Mouse (Mus musculus) heart, embryonic 13.5 days (tissue): ENCODE results near the gene Bhlha9. TPM values are rescaled to one million over a fixed set of nuclear protein-coding genes. Genes with fewer than 3 reads are reported as not detected.
"Not testable (repeated sequence)": the region's sequence is repeated elsewhere in the genome, so short reads cannot be mapped to it uniquely, and the experiment has no call there.

ENCODE experiments used
- ATAC-seq: fragments of 200-750 bp; cut with Nextera tagmentation; 2 replicates; pipeline ENCODE4 v1.8.0; 2017; ENCODE audit warnings: moderate TSS enrichment; ENCODE audit not compliant: insufficient number of reproducible peaks, low FRiP score, low TSS enrichment; ENCODE audit errors: extremely low read depth
- H3K27ac ChIP-seq: fragments of 300-500 bp; sonication (generic); replicated peaks from 2 replicates; pipeline ENCODE4 v1.5.1; 2015; ENCODE audit warnings: moderate library complexity, mild to moderate bottlenecking, inconsistent platforms
- H3K27me3 ChIP-seq: fragments of 300-500 bp; sonication (generic); replicated peaks from 2 replicates; pipeline ENCODE4 v1.6.1; 2015; ENCODE audit warnings: mild to moderate bottlenecking, inconsistent platforms
- H3K36me3 ChIP-seq: fragments of 300-500 bp; sonication (generic); 2 replicates; pipeline ENCODE4 v1.6.1; 2015; ENCODE audit warnings: mild to moderate bottlenecking, inconsistent platforms
- H3K4me1 ChIP-seq: fragments of 300-500 bp; sonication (generic); 2 replicates; pipeline ENCODE4 v1.6.1; 2015; ENCODE audit warnings: inconsistent platforms
- H3K4me2 ChIP-seq: fragments of 300-500 bp; sonication (generic); 2 replicates; pipeline ENCODE4 v1.6.1; 2015; ENCODE audit warnings: inconsistent platforms, mild to moderate bottlenecking, moderate library complexity
- H3K4me3 ChIP-seq: fragments of 300-500 bp; sonication (generic); 2 replicates; pipeline ENCODE4 v1.5.1; 2015; ENCODE audit warnings: moderate library complexity, mild to moderate bottlenecking, inconsistent platforms
- H3K9ac ChIP-seq: fragments of 300-500 bp; sonication (generic); 2 replicates; pipeline ENCODE4 v1.6.1; 2015; ENCODE audit warnings: inconsistent platforms, mild to moderate bottlenecking, moderate library complexity
- H3K9me3 ChIP-seq: fragments of 300-500 bp; sonication (generic); 2 replicates; pipeline ENCODE4 v1.6.1; 2016; ENCODE audit warnings: inconsistent platforms
- WGBS: fragments of 180-500 bp; shearing (Covaris S2); methylation state at CpG from one replicate; pipeline ENCODE4 v1.1.7; 2015; ENCODE audit warnings: mixed read lengths; 5-methylcytosine and 5-hydroxymethylcytosine counted together
- polyA plus RNA-seq: library from polyadenylated mRNA; unstranded; fragments of >200 nt; fragmentation: Nextera tagmentation; extraction: Ambion mirVana; gene quantifications from 2 replicates; pipeline ENCODE4 v1.2.1, GENCODE M21; 2015

Gene Bhlha9
- polyA plus RNA-seq, 1 experiment from 2014 or later, result 0.28 TPM

- peak overlapping the region; percentile 50 for H3K4me3 ChIP-seq
- H3K4me1 ChIP-seq, result peaks cover 8% of the 10 kb centered on the region
- H3K27me3 ChIP-seq, result peaks cover 84% of the 10 kb centered on the region
- H3K36me3 ChIP-seq, result no peaks in the 10 kb centered on the region
- peak overlapping the region; percentile 72 for H3K4me2 ChIP-seq
- no peak overlapping the region for H3K27ac ChIP-seq
- no peak for ATAC-seq
- 8% methylated on average over 35 of the region's 35 CpGs for WGBS
- peak overlapping the region; percentile 65 for H3K9ac ChIP-seq
- H3K9me3 ChIP-seq, result no peaks in the 10 kb centered on the region
These were observed 6.1 kb upstream of the Bhlha9 start for GRCm38 (mm10) chr11:76666002-76666649.

- Histone ChIP-seq H3K27me3 (peaks cover 100% of the 10 kb centered on the region), H3K9ac (no peak overlapping the region), H3K4me3 (no peak overlapping the region), H3K4me1 (peaks cover 16% of the 10 kb centered on the region), H3K27ac (no peak overlapping the region), H3K36me3 (no peaks in the 10 kb centered on the region), H3K4me2 (no peak overlapping the region), H3K9me3 (no peaks in the 10 kb centered on the region)
- no peak for ATAC-seq
- WGBS, result 27% methylated on average over 4 of the region's 4 CpGs
These were observed 4.5 kb upstream of the Bhlha9 start for GRCm38 (mm10) chr11:76667807-76668206.

- no peaks in the 10 kb centered on the region for H3K9me3 ChIP-seq
- 3% methylated on average over 64 of the region's 64 CpGs for WGBS
- H3K27ac ChIP-seq, result no peak overlapping the region
- H3K4me2 ChIP-seq, result peak overlapping the region; percentile 70
- ATAC-seq, result no peak
- H3K4me1 ChIP-seq, result peaks cover 12% of the 10 kb centered on the region
- H3K27me3 ChIP-seq, result peaks cover 88% of the 10 kb centered on the region
- H3K9ac ChIP-seq, result peak overlapping the region; percentile 56; the same call in 1 of the 2 replicates
- peak overlapping the region; percentile 47 for H3K4me3 ChIP-seq
- no peaks in the 10 kb centered on the region for H3K36me3 ChIP-seq
These were observed 503 bp downstream of the Bhlha9 start for GRCm38 (mm10) chr11:76672561-76673384.

- Histone ChIP-seq H3K36me3 (no peaks in the 10 kb centered on the region), H3K4me2 (no peak overlapping the region), H3K27me3 (peaks cover 85% of the 10 kb centered on the region), H3K4me1 (peaks cover 12% of the 10 kb centered on the region), H3K27ac (no peak overlapping the region), H3K9ac (no peak overlapping the region), H3K4me3 (no peak overlapping the region), H3K9me3 (no peaks in the 10 kb centered on the region)
- no peak for ATAC-seq
- 48% methylated on average over 8 of the region's 8 CpGs for WGBS
These were observed 1.9 kb downstream of the Bhlha9 start for GRCm38 (mm10) chr11:76674199-76674598.

GRCm38 (mm10) chr11:76674704-76675103 is 2.4 kb downstream of the Bhlha9 start:
- Histone ChIP-seq H3K27me3 (peaks cover 82% of the 10 kb centered on the region), H3K9me3 (no peaks in the 10 kb centered on the region)
- ATAC-seq, result no peak

GRCm38 (mm10) chr11:76679508-76679907 is 7.2 kb downstream of the Bhlha9 start, which contains the start of gene Trarg1:
Trarg1 (plus strand) TSS chr11:76679808.
- H3K4me2 ChIP-seq, result peak within 1 kb of the TSS; percentile 14; the same call in 1 of the 2 replicates
- H3K27me3 ChIP-seq, result peaks cover 65% of the 10 kb centered on the region
- not testable (repeated sequence) for H3K9ac ChIP-seq, H3K9me3 ChIP-seq, H3K36me3 ChIP-seq, H3K27ac ChIP-seq, ATAC-seq, H3K4me1 ChIP-seq, H3K4me3 ChIP-seq
- WGBS, result 34% methylated on average over 7 of the region's 8 CpGs

More at GRCm38 (mm10) chr11:76674704-76675103, 2.4 kb downstream of the Bhlha9 start:
- no peak overlapping the region for H3K4me2 ChIP-seq
- H3K4me3 ChIP-seq, result no peak overlapping the region
- H3K4me1 ChIP-seq, result peaks cover 12% of the 10 kb centered on the region
- WGBS, result 35% methylated on average over 4 of the region's 4 CpGs
- H3K27ac ChIP-seq, result no peak overlapping the region
- H3K9ac ChIP-seq, result no peak overlapping the region
- no peaks in the 10 kb centered on the region for H3K36me3 ChIP-seq

GRCm38 (mm10) chr11:76685604-76686003 is 13.3 kb downstream of the Bhlha9 start:
- no peak for ATAC-seq
- H3K9me3 ChIP-seq, result no peaks in the 10 kb centered on the region
- no peak overlapping the region for H3K4me3 ChIP-seq
- H3K9ac ChIP-seq, result no peak overlapping the region
- no peaks in the 10 kb centered on the region for H3K4me1 ChIP-seq
- no peak overlapping the region for H3K27ac ChIP-seq
- no peaks in the 10 kb centered on the region for H3K36me3 ChIP-seq
- H3K27me3 ChIP-seq, result peaks cover 42% of the 10 kb centered on the region
- no peak overlapping the region for H3K4me2 ChIP-seq
- 70% methylated on average over 2 of the region's 2 CpGs for whole genome bisulfite sequencing

- no peak overlapping the region for H3K27ac ChIP-seq
- no peaks in the 10 kb centered on the region for H3K36me3 ChIP-seq
- peaks cover 19% of the 10 kb centered on the region; the same call in 1 of the 2 replicates for H3K27me3 ChIP-seq
- no peak overlapping the region for H3K9ac ChIP-seq
- H3K4me2 ChIP-seq, result no peak overlapping the region
- ATAC-seq, result no peak
- WGBS, result 67% methylated on average over 3 of the region's 3 CpGs
- H3K4me1 ChIP-seq, result no peaks in the 10 kb centered on the region
- H3K9me3 ChIP-seq, result no peaks in the 10 kb centered on the region
- H3K4me3 ChIP-seq, result no peak overlapping the region
These were observed 19.8 kb downstream of the Bhlha9 start for GRCm38 (mm10) chr11:76692096-76692495.

- no peak overlapping the region for H3K9ac ChIP-seq
- no peaks in the 10 kb centered on the region for H3K9me3 ChIP-seq
- no peak for ATAC-seq
- peak overlapping the region; percentile 18; the same call in 1 of the 2 replicates for H3K4me2 ChIP-seq
- H3K27me3 ChIP-seq, result peaks cover 17% of the 10 kb centered on the region; the same call in 1 of the 2 replicates
- H3K27ac ChIP-seq, result no peak overlapping the region
- H3K36me3 ChIP-seq, result no peaks in the 10 kb centered on the region
- 58% methylated on average over 6 of the region's 6 CpGs for WGBS
- H3K4me3 ChIP-seq, result no peak overlapping the region
- 0 out of 2 replicates have a peak, but pooled peaks cover 4% of the 10 kb centered on the region for H3K4me1 ChIP-seq
These were observed 23.5 kb downstream of the Bhlha9 start for GRCm38 (mm10) chr11:76695810-76696209.

GRCm38 (mm10) chr11:76699626-76700025 is 27.4 kb downstream of the Bhlha9 start:
- H3K9ac ChIP-seq, result no peak overlapping the region; the same call in 1 of the 2 replicates
- peak overlapping the region; percentile 17; the same call in 1 of the 2 replicates for H3K4me3 ChIP-seq
- no peak overlapping the region for H3K27ac ChIP-seq
- H3K9me3 ChIP-seq, result no peaks in the 10 kb centered on the region
- H3K4me1 ChIP-seq, result 0 out of 2 replicates have a peak, but pooled peaks cover 4% of the 10 kb centered on the region
- WGBS, result 39% methylated on average over 8 of the region's 9 CpGs
- H3K4me2 ChIP-seq, result peak overlapping the region; percentile 58
- peaks cover 10% of the 10 kb centered on the region; the same call in 1 of the 2 replicates for H3K27me3 ChIP-seq
- ATAC-seq, result no peak
- no peaks in the 10 kb centered on the region for H3K36me3 ChIP-seq

GRCm38 (mm10) chr11:76707656-76708055 is 35.4 kb downstream of the Bhlha9 start:
- Histone ChIP-seq H3K4me3 (no peak overlapping the region), H3K27ac (no peak overlapping the region), H3K27me3 (no peaks in the 10 kb centered on the region; the same call in 1 of the 2 replicates), H3K4me2 (no peak overlapping the region), H3K36me3 (no peaks in the 10 kb centered on the region), H3K9ac (no peak overlapping the region), H3K9me3 (0 out of 2 replicates have a peak, but pooled peaks cover 8% of the 10 kb centered on the region), H3K4me1 (peaks cover 9% of the 10 kb centered on the region)
- WGBS, result 74% methylated on average over 3 of the region's 3 CpGs
- ATAC-seq, result no peak
